Mouse (Mus musculus): Measurements from ENCODE around the gene Pla2g12b. TPM values are rescaled to one million over a fixed set of nuclear protein-coding genes. Genes with fewer than 3 reads are reported as not detected.

Gene Pla2g12b
- polyA plus RNA-seq, 1 experiment = not detected

DNA sequence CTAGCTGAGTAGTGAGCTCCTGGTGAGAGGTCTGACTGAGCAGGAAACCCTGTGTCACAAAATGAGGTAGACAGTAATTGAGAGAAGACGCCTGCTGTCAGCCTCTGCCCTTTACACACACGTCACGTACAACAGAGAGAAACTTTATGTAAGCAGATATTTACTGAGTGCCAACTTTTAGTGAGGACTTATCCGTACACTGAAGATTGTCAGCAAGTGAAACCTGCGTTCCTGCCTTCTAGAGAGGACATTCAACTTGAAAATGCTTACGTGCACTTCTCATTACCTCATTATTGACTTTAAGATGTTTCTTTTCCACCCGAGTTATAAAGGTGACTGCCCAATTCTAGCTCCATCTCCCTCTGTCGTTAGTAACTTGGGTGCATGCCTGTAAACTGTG, 34.7 kb upstream of the Pla2g12b start:
- Histone ChIP-seq H3ac (ENCODE audit: control insufficient read depth, insufficient read length) (no peak overlapping the region), H3K4me2 (ENCODE audit: low read depth) (no peak overlapping the region), H3K27me3 (ENCODE audit: control insufficient read depth, insufficient read depth, insufficient read length) (no peaks in the 10 kb centered on the region), H3K36me3 (ENCODE audit: control insufficient read depth, insufficient read depth) (peaks cover 99% of the 10 kb centered on the region), H3K79me2 (ENCODE audit: control insufficient read depth, insufficient read depth) (no peaks in the 10 kb centered on the region), H3K4me3 (no peak overlapping the region)
- TF ChIP-seq MAX (IDR thresholded peaks at IDR 0.05; ENCODE audit: low read depth) (no peak), REST (IDR thresholded peaks at IDR 0.05; ENCODE audit: insufficient read depth, insufficient read length) (no peak), POLR2A (IDR thresholded peaks at IDR 0.05; ENCODE audit: insufficient read length, low read depth) (no peak), USF1 (IDR thresholded peaks at IDR 0.05; ENCODE audit: low read depth) (no peak), TCF3 (IDR thresholded peaks at IDR 0.05; ENCODE audit: insufficient read length, low read depth) (no peak), POLR2AphosphoS2 (IDR thresholded peaks at IDR 0.05; ENCODE audit: insufficient read length, low read depth) (no peak), TCF12 (IDR thresholded peaks at IDR 0.05; ENCODE audit: insufficient read depth, poor library complexity, severe bottlenecking) (no peak), E2F4 (IDR thresholded peaks at IDR 0.05; ENCODE audit: insufficient read depth) (no peak), SRF (IDR thresholded peaks at IDR 0.05; ENCODE audit: control insufficient read depth, insufficient read length, low read depth) (no peak), MYOG (IDR thresholded peaks at IDR 0.05; ENCODE audit: control insufficient read depth in 1 of 3, insufficient read depth in 1 of 3, insufficient read length in 2 of 3, low read depth in 2 of 3) (no peak), CEBPB (IDR thresholded peaks at IDR 0.05; ENCODE audit: insufficient read depth, poor library complexity, severe bottlenecking) (no peak), MYOD1 (IDR thresholded peaks at IDR 0.05; ENCODE audit: control insufficient read depth in 1 of 3, insufficient read length in 2 of 3, low read depth in 2 of 3) (no peak)

DNA sequence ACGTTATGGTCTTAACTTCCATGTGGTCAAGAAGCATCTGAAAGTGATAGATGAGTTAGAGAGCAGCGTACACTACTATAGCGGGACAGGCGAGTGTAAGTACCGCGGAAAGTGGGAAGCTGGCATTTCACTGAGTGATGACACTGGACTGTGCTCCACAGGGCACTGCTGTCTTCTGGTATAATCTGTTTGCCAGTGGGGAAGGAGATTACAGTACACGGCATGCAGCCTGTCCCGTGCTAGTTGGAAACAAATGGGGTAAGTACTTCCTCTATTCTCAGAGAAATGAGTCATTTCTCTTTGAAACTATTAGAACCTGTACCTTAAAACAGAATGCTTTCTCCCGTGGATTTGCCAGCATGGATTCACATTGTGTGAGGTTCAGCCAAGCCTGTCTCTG, 34.0 kb upstream of the Pla2g12b start:
- Histone ChIP-seq H3K36me3 (ENCODE audit: control insufficient read depth, insufficient read depth) (peaks cover 99% of the 10 kb centered on the region), H3K27me3 (ENCODE audit: control insufficient read depth, insufficient read depth, insufficient read length) (no peaks in the 10 kb centered on the region), H3ac (ENCODE audit: control insufficient read depth, insufficient read length) (no peak overlapping the region), H3K79me2 (ENCODE audit: control insufficient read depth, insufficient read depth) (no peaks in the 10 kb centered on the region), H3K4me3 (no peak overlapping the region), H3K4me2 (ENCODE audit: low read depth) (no peak overlapping the region)
- TF ChIP-seq E2F4 (IDR thresholded peaks at IDR 0.05; ENCODE audit: insufficient read depth) = no peak
- no peak for TF ChIP-seq MYOD1 (IDR thresholded peaks at IDR 0.05; ENCODE audit: control insufficient read depth in 1 of 3, insufficient read length in 2 of 3, low read depth in 2 of 3)
- TF ChIP-seq CEBPB (IDR thresholded peaks at IDR 0.05; ENCODE audit: insufficient read depth, poor library complexity, severe bottlenecking) = no peak
- TF ChIP-seq TCF3 (IDR thresholded peaks at IDR 0.05; ENCODE audit: insufficient read length, low read depth) = no peak
- TF ChIP-seq POLR2A (IDR thresholded peaks at IDR 0.05; ENCODE audit: insufficient read length, low read depth) = no peak
- TF ChIP-seq USF1 (IDR thresholded peaks at IDR 0.05; ENCODE audit: low read depth) = no peak
- no peak for TF ChIP-seq MYOG (IDR thresholded peaks at IDR 0.05; ENCODE audit: control insufficient read depth in 1 of 3, insufficient read depth in 1 of 3, insufficient read length in 2 of 3, low read depth in 2 of 3)
- no peak for TF ChIP-seq REST (IDR thresholded peaks at IDR 0.05; ENCODE audit: insufficient read depth, insufficient read length)
- TF ChIP-seq MAX (IDR thresholded peaks at IDR 0.05; ENCODE audit: low read depth) = no peak
- no peak for TF ChIP-seq POLR2AphosphoS2 (IDR thresholded peaks at IDR 0.05; ENCODE audit: insufficient read length, low read depth)
- TF ChIP-seq TCF12 (IDR thresholded peaks at IDR 0.05; ENCODE audit: insufficient read depth, poor library complexity, severe bottlenecking) = no peak
- TF ChIP-seq SRF (IDR thresholded peaks at IDR 0.05; ENCODE audit: control insufficient read depth, insufficient read length, low read depth) = no peak

DNA sequence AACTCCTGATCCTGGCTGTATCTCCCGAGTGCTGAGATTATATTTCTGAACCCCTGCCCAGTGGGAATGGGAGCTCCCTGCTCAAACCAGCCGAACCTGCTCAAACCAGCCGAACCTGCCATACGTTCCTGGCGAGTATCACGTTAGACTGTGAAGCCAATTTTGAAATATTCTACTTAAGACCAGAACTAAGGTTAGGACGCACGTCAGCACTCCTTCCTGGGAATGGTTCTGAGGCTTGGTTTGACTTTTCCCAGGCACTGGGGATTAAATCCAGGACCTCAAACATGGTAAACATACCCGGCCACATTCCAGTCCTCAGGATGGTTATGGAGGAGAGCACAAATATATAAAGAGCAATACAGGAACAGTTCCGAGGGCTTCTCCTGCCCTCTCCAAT, 25.6 kb upstream of the Pla2g12b start:
- TF ChIP-seq TCF3 (IDR thresholded peaks at IDR 0.05; ENCODE audit: insufficient read length, low read depth) = no peak
- TF ChIP-seq MYOG (IDR thresholded peaks at IDR 0.05; ENCODE audit: control insufficient read depth in 1 of 3, insufficient read depth in 1 of 3, insufficient read length in 2 of 3, low read depth in 2 of 3) = no peak
- no peak for TF ChIP-seq USF1 (IDR thresholded peaks at IDR 0.05; ENCODE audit: low read depth)
- no peak for TF ChIP-seq SRF (IDR thresholded peaks at IDR 0.05; ENCODE audit: control insufficient read depth, insufficient read length, low read depth)
- no peak for TF ChIP-seq TCF12 (IDR thresholded peaks at IDR 0.05; ENCODE audit: insufficient read depth, poor library complexity, severe bottlenecking)
- TF ChIP-seq POLR2AphosphoS2 (IDR thresholded peaks at IDR 0.05; ENCODE audit: insufficient read length, low read depth) = no peak
- TF ChIP-seq REST (IDR thresholded peaks at IDR 0.05; ENCODE audit: insufficient read depth, insufficient read length) = no peak
- no peak for TF ChIP-seq CEBPB (IDR thresholded peaks at IDR 0.05; ENCODE audit: insufficient read depth, poor library complexity, severe bottlenecking)
- TF ChIP-seq MAX (IDR thresholded peaks at IDR 0.05; ENCODE audit: low read depth) = no peak
- TF ChIP-seq MYOD1 (IDR thresholded peaks at IDR 0.05; ENCODE audit: control insufficient read depth in 1 of 3, insufficient read length in 2 of 3, low read depth in 2 of 3) = no peak
- no peak for TF ChIP-seq POLR2A (IDR thresholded peaks at IDR 0.05; ENCODE audit: insufficient read length, low read depth)
- TF ChIP-seq E2F4 (IDR thresholded peaks at IDR 0.05; ENCODE audit: insufficient read depth) = no peak
- no peak overlapping the region for H3ac ChIP-seq (ENCODE audit: control insufficient read depth, insufficient read length)
- H3K79me2 ChIP-seq (ENCODE audit: control insufficient read depth, insufficient read depth) = no peaks in the 10 kb centered on the region
- H3K27me3 ChIP-seq (ENCODE audit: control insufficient read depth, insufficient read depth, insufficient read length) = no peaks in the 10 kb centered on the region
- no peak overlapping the region for H3K4me3 ChIP-seq
- peaks cover 35% of the 10 kb centered on the region for H3K36me3 ChIP-seq (ENCODE audit: control insufficient read depth, insufficient read depth)
- no peak overlapping the region for H3K4me2 ChIP-seq (ENCODE audit: low read depth)

DNA sequence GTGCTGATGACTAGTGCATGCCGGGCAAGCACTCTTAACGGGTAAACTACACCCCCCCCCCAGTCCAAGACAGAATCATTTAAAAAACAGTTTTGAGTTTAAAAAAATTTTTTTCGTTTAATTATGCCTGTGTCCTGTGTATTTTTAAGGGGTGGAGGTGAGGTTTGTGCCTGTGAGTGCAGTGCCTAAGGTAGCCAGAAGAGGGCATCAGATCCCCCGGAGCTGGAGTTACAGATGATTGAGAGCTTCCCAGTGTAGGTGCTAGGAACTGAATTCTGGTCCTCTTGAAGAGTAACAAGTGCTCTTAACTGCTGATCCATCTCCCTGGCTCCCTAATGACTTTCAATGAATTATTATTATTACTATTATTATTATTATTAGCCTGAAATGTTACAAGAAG, 24.7 kb upstream of the Pla2g12b start:
- Histone ChIP-seq H3K4me2 (ENCODE audit: low read depth) (no peak overlapping the region), H3K79me2 (ENCODE audit: control insufficient read depth, insufficient read depth) (no peaks in the 10 kb centered on the region), H3K27me3 (ENCODE audit: control insufficient read depth, insufficient read depth, insufficient read length) (no peaks in the 10 kb centered on the region), H3K4me3 (no peak overlapping the region), H3K36me3 (ENCODE audit: control insufficient read depth, insufficient read depth) (peaks cover 27% of the 10 kb centered on the region), H3ac (ENCODE audit: control insufficient read depth, insufficient read length) (no peak overlapping the region)
- no peak for TF ChIP-seq SRF (IDR thresholded peaks at IDR 0.05; ENCODE audit: control insufficient read depth, insufficient read length, low read depth)
- no peak for TF ChIP-seq REST (IDR thresholded peaks at IDR 0.05; ENCODE audit: insufficient read depth, insufficient read length)
- TF ChIP-seq TCF3 (IDR thresholded peaks at IDR 0.05; ENCODE audit: insufficient read length, low read depth) = no peak
- no peak for TF ChIP-seq POLR2AphosphoS2 (IDR thresholded peaks at IDR 0.05; ENCODE audit: insufficient read length, low read depth)
- TF ChIP-seq TCF12 (IDR thresholded peaks at IDR 0.05; ENCODE audit: insufficient read depth, poor library complexity, severe bottlenecking) = no peak
- no peak for TF ChIP-seq USF1 (IDR thresholded peaks at IDR 0.05; ENCODE audit: low read depth)
- no peak for TF ChIP-seq MAX (IDR thresholded peaks at IDR 0.05; ENCODE audit: low read depth)
- no peak for TF ChIP-seq MYOD1 (IDR thresholded peaks at IDR 0.05; ENCODE audit: control insufficient read depth in 1 of 3, insufficient read length in 2 of 3, low read depth in 2 of 3)
- TF ChIP-seq MYOG (IDR thresholded peaks at IDR 0.05; ENCODE audit: control insufficient read depth in 1 of 3, insufficient read depth in 1 of 3, insufficient read length in 2 of 3, low read depth in 2 of 3) = no peak
- no peak for TF ChIP-seq E2F4 (IDR thresholded peaks at IDR 0.05; ENCODE audit: insufficient read depth)
- no peak for TF ChIP-seq POLR2A (IDR thresholded peaks at IDR 0.05; ENCODE audit: insufficient read length, low read depth)
- TF ChIP-seq CEBPB (IDR thresholded peaks at IDR 0.05; ENCODE audit: insufficient read depth, poor library complexity, severe bottlenecking) = no peak
